23 mouse cellular contexts compared by ENCODE assay signal in genomic region chr12:60932029-60932428, GRCm38 (mm10).
DNase-seq lines count a peak whose midpoint lies in the region; ATAC-seq and TF ChIP-seq lines count a peak whose summit lies in the region.
"Had no signal": no experiment of that assay in that cellular context is flagged by ENCODE, and none has a peak within 500 bp of the region (broad histone marks: within the 10 kb centered on the region; RNA-seq: fewer than 3 reads in every experiment).

No protein-coding gene starts in this region.

- H3K4me3 ChIP-seq in MEL (ENCODE audit: control insufficient read depth in 1 of 2, insufficient read depth in 1 of 2, low read depth in 2 of 2, low read length in 2 of 2), result no peak overlapping the region
- no peak overlapping the region for H3K4me3 ChIP-seq in midbrain, embryonic 16.5 days (ENCODE audit: low read depth, low read length)
- H3K4me3 ChIP-seq in heart, embryonic 11.5 days (ENCODE audit: low read depth, low read length), result no peak overlapping the region
- H3K4me3 ChIP-seq: forebrain, embryonic 10.5 days; heart, embryonic 13.5 days had no signal

- H3K36me3 ChIP-seq in MEL (ENCODE audit: control insufficient read depth in 1 of 2, insufficient read depth in 2 of 2, low read length in 2 of 2), result no peaks in the 10 kb centered on the region
- H3K36me3 ChIP-seq in midbrain, embryonic 16.5 days (ENCODE audit: control insufficient read depth, insufficient read depth, low read length), result no peaks in the 10 kb centered on the region
- H3K36me3 ChIP-seq in heart, embryonic 11.5 days (ENCODE audit: control insufficient read depth, insufficient read depth, low read length), result no peaks in the 10 kb centered on the region
- H3K36me3 ChIP-seq: forebrain, embryonic 10.5 days; heart, embryonic 13.5 days had no signal

- H3K9ac ChIP-seq in MEL (ENCODE audit: control insufficient read depth, low read depth, low read length, poor library complexity, severe bottlenecking), result no peak overlapping the region
- no peak overlapping the region for H3K9ac ChIP-seq in midbrain, embryonic 16.5 days (ENCODE audit: low read depth, low read length)
- H3K9ac ChIP-seq in heart, embryonic 11.5 days (ENCODE audit: low read depth, low read length), result no peak overlapping the region
- H3K9ac ChIP-seq: heart, embryonic 13.5 days; hindbrain, embryonic 14.5 days had no signal

- H3K27me3 ChIP-seq in MEL (ENCODE audit: control insufficient read depth in 1 of 2, insufficient read depth in 2 of 2, low read length in 2 of 2), result no peaks in the 10 kb centered on the region
- no peaks in the 10 kb centered on the region for H3K27me3 ChIP-seq in midbrain, embryonic 16.5 days (ENCODE audit: control insufficient read depth, insufficient read depth, low read depth, low read length)
- H3K27me3 ChIP-seq in heart, embryonic 11.5 days (ENCODE audit: control insufficient read depth, insufficient read depth, low read length), result no peaks in the 10 kb centered on the region
- H3K27me3 ChIP-seq: heart, embryonic 13.5 days had no signal

- H3K9me3 ChIP-seq in MEL (replicated peaks; ENCODE audit: insufficient read depth, low read length), result no peaks in the 10 kb centered on the region
- H3K9me3 ChIP-seq in midbrain, embryonic 16.5 days (replicated peaks; ENCODE audit: control insufficient read depth, low read length, poor library complexity, severe bottlenecking), result no peaks in the 10 kb centered on the region
- H3K9me3 ChIP-seq in heart, embryonic 11.5 days (replicated peaks; ENCODE audit: control insufficient read depth, low read length), result no peaks in the 10 kb centered on the region
- H3K9me3 ChIP-seq: forebrain, embryonic 10.5 days; heart, embryonic 13.5 days had no signal

- no peak overlapping the region for H3K4me2 ChIP-seq in midbrain, embryonic 16.5 days (ENCODE audit: low read length)
- H3K4me2 ChIP-seq in heart, embryonic 11.5 days, result no peak overlapping the region
- H3K4me2 ChIP-seq: heart, embryonic 13.5 days; hindbrain, embryonic 14.5 days had no signal

- 56% methylated on average over 4 of the region's 4 CpGs for WGBS in midbrain, embryonic 16.5 days
- WGBS in heart, embryonic 11.5 days (ENCODE audit: insufficient replicate concordance), result 67% methylated on average over 4 of the region's 4 CpGs

- peak; percentile 97 for ATAC-seq in midbrain, embryonic 16.5 days
- ATAC-seq in heart, embryonic 11.5 days (replicated peaks; ENCODE audit: insufficient number of reproducible peaks, low FRiP score, low TSS enrichment), result no peak
- ATAC-seq: activated CD4-positive, CD25-positive, alpha-beta regulatory T cell, adult 4 months; CD4-positive, CD25-positive, alpha-beta regulatory T cell, adult 4 months; forebrain, embryonic 14.5 days; hindbrain, postnatal 0 days had no signal

- no peak overlapping the region for H3K27ac ChIP-seq in MEL (ENCODE audit: control insufficient read depth, low read depth, low read length)
- H3K27ac ChIP-seq in midbrain, embryonic 16.5 days (ENCODE audit: low read length), result no peak overlapping the region
- H3K27ac ChIP-seq in heart, embryonic 11.5 days (ENCODE audit: low read depth, low read length), result no peak overlapping the region
- H3K27ac ChIP-seq: forebrain, embryonic 10.5 days; heart, embryonic 13.5 days; hindbrain, embryonic 14.5 days; hindbrain, postnatal 0 days had no signal

- no peak for TF ChIP-seq RAD21 in MEL (IDR thresholded peaks at IDR 0.05; ENCODE audit: low read depth, low read length)

- TF ChIP-seq POLR2A in MEL (IDR thresholded peaks at IDR 0.05; ENCODE audit: control insufficient read depth in 1 of 2, insufficient read depth in 1 of 2, low read depth in 1 of 2, low read length in 2 of 2, poor library complexity in 1 of 2), result no peak
- no peak for TF ChIP-seq POLR2A in brain, embryonic 14.5 days (IDR thresholded peaks at IDR 0.05; ENCODE audit: borderline replicate concordance, extremely low read depth, insufficient read depth, insufficient read length, poor library complexity, severe bottlenecking)

- peak; percentile 3 to 36 for DNase-seq in layer of hippocampus, postnatal 14 days (ENCODE audit: low spot score in 2 of 2)
- no peak for DNase-seq in layer of hippocampus, adult 18-20 months (ENCODE audit: low spot score in 2 of 2)
- DNase-seq in MEL (ENCODE audit: low read depth, low spot score), result no peak
- peak; percentile 59 for DNase-seq in brain, embryonic 14.5 days (ENCODE audit: low read depth)
- no peak for DNase-seq in lung, adult 18-20 months
- DNase-seq: adrenal gland, adult 8-10 months; adrenal gland, postnatal 25 days; cerebellum, adult 18-20 months; cerebellum, adult 9-10 months; cerebellum, postnatal 14 days; gastrocnemius, postnatal 25 days; heart, adult 18-20 months; heart, postnatal 14 days; heart, postnatal 4 days had no signal

- H3K79me2 ChIP-seq in MEL (ENCODE audit: control insufficient read depth, insufficient read depth, low read length, poor library complexity), result no peaks in the 10 kb centered on the region

- H3K4me1 ChIP-seq in MEL (ENCODE audit: control insufficient read depth in 1 of 2, insufficient read depth in 2 of 2, low read length in 2 of 2), result no peaks in the 10 kb centered on the region
- no peaks in the 10 kb centered on the region for H3K4me1 ChIP-seq in midbrain, embryonic 16.5 days (ENCODE audit: control insufficient read depth, insufficient read depth, low read length)
- no peaks in the 10 kb centered on the region for H3K4me1 ChIP-seq in heart, embryonic 11.5 days (ENCODE audit: control insufficient read depth, insufficient read depth, low read length)
- H3K4me1 ChIP-seq: forebrain, embryonic 10.5 days; heart, embryonic 13.5 days had no signal

- no peak for TF ChIP-seq EP300 in MEL (IDR thresholded peaks at IDR 0.05; ENCODE audit: low read depth in 1 of 2, low read length in 2 of 2)

- no peak for TF ChIP-seq CTCF in MEL (IDR thresholded peaks at IDR 0.05 in 2 of 3, conservative IDR thresholded peaks at IDR 0.05 in 1 of 3; ENCODE audit: control insufficient read depth in 1 of 3, insufficient read depth in 1 of 3, low read depth in 2 of 3, low read length in 3 of 3, poor library complexity in 1 of 3, severe bottlenecking in 1 of 3)
- no peak for TF ChIP-seq CTCF in brain, embryonic 14.5 days (IDR thresholded peaks at IDR 0.05; ENCODE audit: borderline replicate concordance, extremely low read depth, insufficient read depth, insufficient read length)

TF ChIP-seq in MEL, 35 proteins besides CTCF, POLR2A, EP300 and RAD21:
- TF ChIP-seq UBTF (IDR thresholded peaks at IDR 0.05; ENCODE audit: borderline replicate concordance, insufficient read depth, low read depth, low read length) (no peak), MYC (IDR thresholded peaks at IDR 0.05; ENCODE audit: low read depth, low read length) (no peak), SMC3 (IDR thresholded peaks at IDR 0.05; ENCODE audit: low read depth, low read length) (no peak), CHD1 (IDR thresholded peaks at IDR 0.05; ENCODE audit: low read depth, low read length) (no peak), RCOR1 (IDR thresholded peaks at IDR 0.05; ENCODE audit: low read depth, low read length) (no peak), ETS1 (IDR thresholded peaks at IDR 0.05; ENCODE audit: low read depth, low read length) (no peak), NELFE (IDR thresholded peaks at IDR 0.05; ENCODE audit: low read depth, low read length) (no peak), ZNF384 (IDR thresholded peaks at IDR 0.05; ENCODE audit: low read depth, low read length) (peak; percentile 36; the same call in 1 of the 2 replicates)
TF ChIP-seq in MEL: peak in this region for 1.

Comparison
In these comparisons a context has a peak if more than half of its experiments do, and no peak if none do; other contexts are left out.
1. DNase-seq: peak in layer of hippocampus, postnatal 14 days (2 of 2) and brain, embryonic 14.5 days (single experiment); none in layer of hippocampus, adult 18-20 months (0 of 2), MEL (single experiment) and lung, adult 18-20 months (0 of 2).